ENCODE assay signal across 17 mouse cellular contexts in genomic region chr2:117138932-117139331, GRCm38 (mm10).
"Had no signal": no experiment of that assay in that cellular context is flagged by ENCODE, and none has a peak within 500 bp of the region (broad histone marks: within the 10 kb centered on the region; RNA-seq: fewer than 3 reads in every experiment).

No protein-coding gene starts in this region.

- H3K27me3 ChIP-seq: lung, embryonic 15.5 days; megakaryocyte, embryonic 14.5 days; midbrain, embryonic 13.5 days; midbrain, embryonic 15.5 days; neural tube, embryonic 12.5 days; stomach, embryonic 15.5 days had no signal

- H3K27ac ChIP-seq: lung, embryonic 15.5 days; macrophage; midbrain, embryonic 13.5 days; midbrain, embryonic 15.5 days; neural tube, embryonic 12.5 days; stomach, embryonic 15.5 days; stomach, postnatal 0 days had no signal

- DNase-seq: lung, adult 18-20 months; lung, postnatal 14 days; lung, postnatal 36 days; right cerebral cortex, postnatal 14 days; thymus, adult 2 months; thymus, postnatal 25 days; thymus, postnatal 4 days had no signal

- H3K36me3 ChIP-seq: lung, embryonic 15.5 days; midbrain, embryonic 13.5 days; midbrain, embryonic 15.5 days; neural tube, embryonic 12.5 days; stomach, embryonic 15.5 days had no signal

- H3K9me3 ChIP-seq: lung, embryonic 15.5 days; megakaryocyte, embryonic 14.5 days; midbrain, embryonic 13.5 days; midbrain, embryonic 15.5 days; neural tube, embryonic 12.5 days; stomach, embryonic 15.5 days had no signal

- H3K4me1 ChIP-seq: stomach, embryonic 15.5 days had no signal

- H3K9ac ChIP-seq: lung, embryonic 15.5 days; midbrain, embryonic 13.5 days; midbrain, embryonic 15.5 days; neural tube, embryonic 12.5 days; stomach, embryonic 15.5 days had no signal

- H3K4me3 ChIP-seq: lung, embryonic 15.5 days; megakaryocyte, embryonic 14.5 days; midbrain, embryonic 13.5 days; midbrain, embryonic 15.5 days; neural tube, embryonic 12.5 days; stomach, embryonic 15.5 days had no signal

- ATAC-seq: lung, postnatal 0 days; midbrain, embryonic 13.5 days; midbrain, embryonic 15.5 days had no signal

- H3K4me2 ChIP-seq: lung, embryonic 15.5 days; midbrain, embryonic 11.5 days; midbrain, embryonic 13.5 days; midbrain, embryonic 15.5 days; neural tube, embryonic 12.5 days; stomach, embryonic 15.5 days had no signal
